Mouse (Mus musculus): Measurements from ENCODE around the gene Cpvl. TPM values are rescaled to one million over a fixed set of nuclear protein-coding genes. Genes with fewer than 3 reads are reported as not detected.

Cpvl gene
- polyA plus RNA-seq (2014; fragmentation: Nextera tagmentation; extraction: Ambion mirVana) = 0.11 TPM in 1 of 2 replicates, not detected in the other

- ATAC-seq (ENCODE audit: low FRiP score) (no peak), DNase-seq (ENCODE audit: low spot score, missing footprints) (no peak)
- no peaks in the 10 kb centered on the region for H3K27me3 ChIP-seq (ENCODE audit: control insufficient read depth, insufficient read depth, low read length)
- H3K4me2 ChIP-seq = no peak within 1 kb of the TSS
- no peaks in the 10 kb centered on the region for H3K9me3 ChIP-seq (ENCODE audit: control insufficient read depth, low read length)
- H3K4me3 ChIP-seq (ENCODE audit: low read depth, low read length) = no peak within 1 kb of the TSS
- H3K4me1 ChIP-seq (ENCODE audit: control insufficient read depth, insufficient read depth, low read length) = no peaks in the 10 kb centered on the region; the same call in 1 of the 2 replicates
- 84% methylated on average over 5 of the region's 5 CpGs for WGBS
- no peaks in the 10 kb centered on the region for H3K36me3 ChIP-seq (ENCODE audit: control insufficient read depth, insufficient read depth, low read length)
- no peak within 1 kb of the TSS for H3K27ac ChIP-seq (ENCODE audit: low read depth, low read length)
- no peak within 1 kb of the TSS for H3K9ac ChIP-seq (ENCODE audit: low read length)
Observed at GRCm38 (mm10) chr6:53978571-53978970, at the start of gene Cpvl. TSS of gene Cpvl (minus strand) at chr6:53978671.

DNA sequence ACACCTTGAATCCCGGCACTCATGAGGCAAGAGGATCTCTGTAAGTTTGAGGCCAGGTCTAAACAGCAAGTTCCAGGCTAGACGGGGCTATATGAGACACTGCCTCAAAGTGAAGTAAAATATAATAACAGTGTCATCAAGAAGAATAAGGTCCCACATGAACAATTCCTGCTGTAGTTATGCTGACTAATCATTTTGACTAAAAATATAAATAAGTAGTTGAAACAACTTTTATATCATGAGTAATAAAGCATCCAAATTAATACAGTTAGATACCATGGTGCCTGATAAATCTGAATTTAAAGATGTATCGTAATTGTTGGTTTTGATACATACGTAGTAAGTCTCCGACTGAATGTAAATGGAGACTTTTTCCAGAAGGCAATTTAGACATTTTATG, 45.4 kb upstream of the Cpvl start:
- no peak overlapping the region for H3K27ac ChIP-seq (ENCODE audit: low read depth, low read length)

DNA sequence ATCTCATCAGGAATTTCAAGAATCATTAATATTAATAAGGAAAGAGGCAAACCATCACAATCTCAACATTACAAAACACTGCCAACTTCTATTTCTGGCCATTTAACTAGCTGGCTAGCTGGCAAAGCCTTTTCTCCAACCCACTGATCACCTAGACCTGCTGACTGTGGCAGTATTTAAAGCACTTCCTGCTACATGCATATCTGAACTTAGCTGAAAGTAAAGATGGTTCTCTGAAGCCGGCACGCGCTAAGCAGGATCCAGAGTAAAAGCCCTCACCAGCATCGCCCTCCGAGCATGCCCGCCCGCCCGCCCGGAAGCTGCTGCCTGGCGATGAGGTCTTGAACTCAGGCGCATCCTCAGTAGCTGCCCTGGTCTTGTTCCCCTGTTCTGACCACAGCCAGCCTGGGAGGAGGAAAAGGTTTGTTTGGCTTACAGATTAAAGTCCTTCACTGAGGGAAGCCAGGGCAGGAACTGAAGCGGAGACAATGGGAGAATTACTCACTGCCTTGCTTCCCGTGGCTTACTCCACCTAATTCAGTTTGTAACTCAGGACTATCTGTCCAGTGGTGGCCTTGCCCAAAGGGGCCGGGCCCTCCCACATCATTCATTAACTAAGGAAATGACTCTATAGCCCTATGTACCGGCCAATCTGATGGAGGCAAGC, 42.8 kb upstream of the Cpvl start:
- Histone ChIP-seq H3K36me3 (ENCODE audit: control insufficient read depth, insufficient read depth, low read length) (no peaks in the 10 kb centered on the region), H3K9me3 (ENCODE audit: control insufficient read depth, low read length) (no peaks in the 10 kb centered on the region), H3K9ac (ENCODE audit: low read length) (no peak overlapping the region), H3K27ac (ENCODE audit: low read depth, low read length) (no peak overlapping the region), H3K4me3 (ENCODE audit: low read depth, low read length) (no peak overlapping the region), H3K4me2 (no peak overlapping the region; the same call in 1 of the 2 replicates), H3K4me1 (ENCODE audit: control insufficient read depth, insufficient read depth, low read length) (peaks cover 4% of the 10 kb centered on the region; the same call in 1 of the 2 replicates), H3K27me3 (ENCODE audit: control insufficient read depth, insufficient read depth, low read length) (no peaks in the 10 kb centered on the region)
- ATAC-seq (ENCODE audit: low FRiP score) (0 out of 2 replicates have a peak, but pooled peaks have one; percentile 24), DNase-seq (ENCODE audit: low spot score, missing footprints) (peak; percentile 62)
- 34% methylated on average over 15 of the region's 15 CpGs for WGBS

More for the DNA sequence above, 45.4 kb upstream of the Cpvl start:
- peaks cover 4% of the 10 kb centered on the region; the same call in 1 of the 2 replicates for H3K4me1 ChIP-seq (ENCODE audit: control insufficient read depth, insufficient read depth, low read length)
- WGBS = 90% methylated on average over 5 of the region's 5 CpGs
- no peaks in the 10 kb centered on the region for H3K36me3 ChIP-seq (ENCODE audit: control insufficient read depth, insufficient read depth, low read length)
- H3K4me3 ChIP-seq (ENCODE audit: low read depth, low read length) = no peak overlapping the region
- H3K27me3 ChIP-seq (ENCODE audit: control insufficient read depth, insufficient read depth, low read length) = no peaks in the 10 kb centered on the region
- ATAC-seq (ENCODE audit: low FRiP score) = no peak
- DNase-seq (ENCODE audit: low spot score, missing footprints) = no peak
- H3K4me2 ChIP-seq = no peak overlapping the region
- no peaks in the 10 kb centered on the region for H3K9me3 ChIP-seq (ENCODE audit: control insufficient read depth, low read length)
- no peak overlapping the region for H3K9ac ChIP-seq (ENCODE audit: low read length)

DNA sequence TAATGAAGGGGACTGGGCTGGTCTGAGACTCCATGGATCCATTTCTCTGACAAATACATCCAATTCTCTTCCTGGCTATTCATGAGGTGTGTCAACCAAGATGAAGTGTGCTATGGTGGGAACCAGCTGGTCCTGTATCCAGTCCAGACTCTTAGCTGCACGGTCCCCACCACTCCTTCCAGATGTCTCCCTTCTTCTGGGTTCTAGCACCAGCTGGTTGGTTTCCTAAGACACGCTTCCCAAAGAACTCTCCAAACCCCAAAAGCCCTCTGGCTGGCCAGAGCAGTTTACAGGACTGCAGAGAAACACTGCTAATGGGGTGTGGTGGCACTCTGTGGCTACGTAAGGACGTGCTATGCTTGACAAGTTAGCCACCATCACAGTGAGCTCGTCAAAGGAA, 40.4 kb upstream of the Cpvl start:
- WGBS = 84% methylated on average over 5 of the region's 5 CpGs
- Histone ChIP-seq H3K27ac (ENCODE audit: low read depth, low read length) (no peak overlapping the region), H3K36me3 (ENCODE audit: control insufficient read depth, insufficient read depth, low read length) (no peaks in the 10 kb centered on the region), H3K4me3 (ENCODE audit: low read depth, low read length) (no peak overlapping the region), H3K27me3 (ENCODE audit: control insufficient read depth, insufficient read depth, low read length) (no peaks in the 10 kb centered on the region), H3K9me3 (ENCODE audit: control insufficient read depth, low read length) (no peaks in the 10 kb centered on the region), H3K9ac (ENCODE audit: low read length) (no peak overlapping the region), H3K4me2 (no peak overlapping the region), H3K4me1 (ENCODE audit: control insufficient read depth, insufficient read depth, low read length) (no peaks in the 10 kb centered on the region)
- DNase-seq (ENCODE audit: low spot score, missing footprints) (peak; percentile 37), ATAC-seq (ENCODE audit: low FRiP score) (no peak)

- no peak overlapping the region for H3K4me2 ChIP-seq
- ATAC-seq (ENCODE audit: low FRiP score) (no peak), DNase-seq (ENCODE audit: low spot score, missing footprints) (peak; percentile 2)
- no peak overlapping the region for H3K4me3 ChIP-seq (ENCODE audit: low read depth, low read length)
- H3K9ac ChIP-seq (ENCODE audit: low read length) = no peak overlapping the region
- no peak overlapping the region for H3K27ac ChIP-seq (ENCODE audit: low read depth, low read length)
- H3K36me3 ChIP-seq (ENCODE audit: control insufficient read depth, insufficient read depth, low read length) = no peaks in the 10 kb centered on the region
- H3K9me3 ChIP-seq (ENCODE audit: control insufficient read depth, low read length) = no peaks in the 10 kb centered on the region
- 64% methylated on average over 2 of the region's 2 CpGs for WGBS
- H3K27me3 ChIP-seq (ENCODE audit: control insufficient read depth, insufficient read depth, low read length) = no peaks in the 10 kb centered on the region
- no peaks in the 10 kb centered on the region for H3K4me1 ChIP-seq (ENCODE audit: control insufficient read depth, insufficient read depth, low read length)
Observed at GRCm38 (mm10) chr6:54018038-54018437, 39.6 kb upstream of the Cpvl start.

GRCm38 (mm10) chr6:54012163-54012562, 33.7 kb upstream of the Cpvl start:
- WGBS = 93% methylated on average over 1 of the region's 1 CpGs
- ATAC-seq (ENCODE audit: low FRiP score) (no peak), DNase-seq (ENCODE audit: low spot score, missing footprints) (no peak)
- Histone ChIP-seq H3K4me3 (ENCODE audit: low read depth, low read length) (no peak overlapping the region), H3K27me3 (ENCODE audit: control insufficient read depth, insufficient read depth, low read length) (no peaks in the 10 kb centered on the region; the same call in 1 of the 2 replicates), H3K4me2 (no peak overlapping the region), H3K36me3 (ENCODE audit: control insufficient read depth, insufficient read depth, low read length) (no peaks in the 10 kb centered on the region), H3K27ac (ENCODE audit: low read depth, low read length) (no peak overlapping the region), H3K9ac (ENCODE audit: low read length) (no peak overlapping the region), H3K9me3 (ENCODE audit: control insufficient read depth, low read length) (no peaks in the 10 kb centered on the region), H3K4me1 (ENCODE audit: control insufficient read depth, insufficient read depth, low read length) (0 out of 2 replicates have a peak, but pooled peaks cover 4% of the 10 kb centered on the region)

DNA sequence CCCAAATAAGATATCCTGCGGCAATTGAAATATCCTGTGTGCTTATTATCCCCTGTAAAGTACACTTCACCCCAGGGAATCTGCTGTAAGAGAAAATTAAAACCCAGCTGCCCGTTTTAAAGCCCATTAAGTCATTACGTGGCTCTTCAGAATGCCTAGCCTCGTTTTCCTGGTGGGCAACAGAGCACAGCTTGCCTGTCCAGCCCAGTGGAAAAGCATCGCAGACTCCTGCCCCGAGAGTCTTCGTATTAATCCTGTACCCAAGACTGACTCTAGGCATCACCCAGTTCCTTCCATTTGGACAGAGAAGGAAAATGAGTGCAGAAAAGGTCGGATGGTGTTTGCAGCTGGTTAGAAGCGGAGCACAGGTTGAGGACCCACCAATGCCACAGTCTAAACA, 31.9 kb upstream of the Cpvl start:
- no peak overlapping the region for H3K27ac ChIP-seq (ENCODE audit: low read depth, low read length)
- no peak overlapping the region for H3K9ac ChIP-seq (ENCODE audit: low read length)
- H3K4me1 ChIP-seq (ENCODE audit: control insufficient read depth, insufficient read depth, low read length) = 0 out of 2 replicates have a peak, but pooled peaks cover 4% of the 10 kb centered on the region
- H3K9me3 ChIP-seq (ENCODE audit: control insufficient read depth, low read length) = no peaks in the 10 kb centered on the region
- no peak overlapping the region for H3K4me3 ChIP-seq (ENCODE audit: low read depth, low read length)
- DNase-seq (ENCODE audit: low spot score, missing footprints) (peak; percentile 79), ATAC-seq (ENCODE audit: low FRiP score) (no peak)
- no peak overlapping the region for H3K4me2 ChIP-seq
- no peaks in the 10 kb centered on the region for H3K36me3 ChIP-seq (ENCODE audit: control insufficient read depth, insufficient read depth, low read length)
- H3K27me3 ChIP-seq (ENCODE audit: control insufficient read depth, insufficient read depth, low read length) = no peaks in the 10 kb centered on the region; the same call in 1 of the 2 replicates
- WGBS = 66% methylated on average over 9 of the region's 9 CpGs

GRCm38 (mm10) chr6:54009293-54009692, 30.8 kb upstream of the Cpvl start:
- Histone ChIP-seq H3K4me2 (no peak overlapping the region), H3K27me3 (ENCODE audit: control insufficient read depth, insufficient read depth, low read length) (no peaks in the 10 kb centered on the region; the same call in 1 of the 2 replicates), H3K9ac (ENCODE audit: low read length) (no peak overlapping the region), H3K27ac (ENCODE audit: low read depth, low read length) (no peak overlapping the region), H3K9me3 (ENCODE audit: control insufficient read depth, low read length) (no peaks in the 10 kb centered on the region), H3K4me3 (ENCODE audit: low read depth, low read length) (no peak overlapping the region), H3K36me3 (ENCODE audit: control insufficient read depth, insufficient read depth, low read length) (no peaks in the 10 kb centered on the region), H3K4me1 (ENCODE audit: control insufficient read depth, insufficient read depth, low read length) (0 out of 2 replicates have a peak, but pooled peaks cover 4% of the 10 kb centered on the region)
- ATAC-seq (ENCODE audit: low FRiP score) (no peak), DNase-seq (ENCODE audit: low spot score, missing footprints) (peak; percentile 72)
- WGBS = 51% methylated on average over 4 of the region's 4 CpGs

DNA sequence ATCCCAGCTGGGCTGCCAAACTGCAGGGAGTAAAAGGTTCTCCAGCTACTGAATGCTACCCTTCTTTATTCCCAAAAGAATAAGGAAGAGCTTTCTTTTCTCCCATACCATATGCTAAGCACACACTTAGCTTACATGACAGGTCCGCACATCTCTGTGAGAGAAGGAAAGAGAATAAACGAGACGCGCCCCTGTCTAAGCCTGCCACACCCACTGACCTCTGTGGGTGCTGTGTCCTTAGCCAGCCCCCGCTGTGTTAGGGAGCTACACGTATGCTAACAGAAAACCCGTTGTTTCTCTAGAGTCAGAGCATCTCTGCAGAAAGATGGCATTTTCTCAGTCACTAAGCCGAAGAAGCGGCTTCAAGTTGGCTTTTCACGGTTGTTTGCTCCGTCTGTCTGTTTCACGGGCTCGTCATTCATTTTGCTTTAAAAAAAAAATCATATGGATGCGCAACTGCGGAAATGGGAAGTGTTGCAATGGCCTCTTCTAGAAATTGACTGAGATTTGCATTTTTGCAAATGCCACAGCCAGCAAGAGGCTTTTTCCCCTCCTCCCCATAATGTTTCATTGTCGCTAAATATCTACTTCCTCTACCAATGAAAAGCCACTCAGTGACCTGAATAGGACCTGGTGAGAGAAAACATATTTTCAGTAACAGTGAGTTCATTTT, 30.1 kb upstream of the Cpvl start:
- H3K4me3 ChIP-seq (ENCODE audit: low read depth, low read length) = no peak overlapping the region
- no peak overlapping the region for H3K4me2 ChIP-seq
- H3K9ac ChIP-seq (ENCODE audit: low read length) = no peak overlapping the region
- H3K27ac ChIP-seq (ENCODE audit: low read depth, low read length) = no peak overlapping the region
- H3K4me1 ChIP-seq (ENCODE audit: control insufficient read depth, insufficient read depth, low read length) = 0 out of 2 replicates have a peak, but pooled peaks cover 4% of the 10 kb centered on the region
- H3K36me3 ChIP-seq (ENCODE audit: control insufficient read depth, insufficient read depth, low read length) = no peaks in the 10 kb centered on the region
- no peaks in the 10 kb centered on the region for H3K9me3 ChIP-seq (ENCODE audit: control insufficient read depth, low read length)
- peak; percentile 82 for DNase-seq (ENCODE audit: low spot score, missing footprints)
- no peaks in the 10 kb centered on the region; the same call in 1 of the 2 replicates for H3K27me3 ChIP-seq (ENCODE audit: control insufficient read depth, insufficient read depth, low read length)
- ATAC-seq (ENCODE audit: low FRiP score) = no peak
- 62% methylated on average over 16 of the region's 16 CpGs for WGBS

Measured in midbrain, embryonic 11.5 days (tissue).